Mouse (Mus musculus) mesoderm, embryonic 11.5 days (tissue): ENCODE data around the gene Oasl2.
"Not testable (repeated sequence)": the region's sequence is repeated elsewhere in the genome, so short reads cannot be mapped to it uniquely, and the experiment has no call there.

Source experiments
- DNase-seq: peaks from one replicate; pipeline ENCODE4 v3.0.0-alpha.2; 2012; ENCODE audit warnings: low read depth, low spot score

Gene Oasl2

DNA sequence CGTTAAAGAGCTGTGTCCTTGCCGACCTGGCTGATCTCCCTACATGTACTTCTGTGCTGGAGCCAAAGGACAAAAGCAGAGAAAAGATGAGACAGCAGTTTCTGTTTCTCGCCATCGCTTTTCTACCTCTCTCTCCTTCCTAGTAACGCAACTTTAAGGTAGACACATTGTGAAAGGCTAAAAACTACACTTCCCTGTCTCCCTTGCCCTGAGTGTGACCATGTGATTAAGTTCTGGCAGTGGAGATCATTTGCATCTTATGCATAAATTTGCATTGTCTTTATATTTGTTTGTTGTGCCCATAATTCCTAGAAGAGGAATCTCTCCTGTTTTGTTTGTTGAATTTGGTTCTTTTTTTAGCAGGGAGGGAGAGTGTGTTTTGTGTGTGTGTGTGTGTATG is 19.1 kb downstream of the Oasl2 start:
- DNase-seq: no peak

DNA sequence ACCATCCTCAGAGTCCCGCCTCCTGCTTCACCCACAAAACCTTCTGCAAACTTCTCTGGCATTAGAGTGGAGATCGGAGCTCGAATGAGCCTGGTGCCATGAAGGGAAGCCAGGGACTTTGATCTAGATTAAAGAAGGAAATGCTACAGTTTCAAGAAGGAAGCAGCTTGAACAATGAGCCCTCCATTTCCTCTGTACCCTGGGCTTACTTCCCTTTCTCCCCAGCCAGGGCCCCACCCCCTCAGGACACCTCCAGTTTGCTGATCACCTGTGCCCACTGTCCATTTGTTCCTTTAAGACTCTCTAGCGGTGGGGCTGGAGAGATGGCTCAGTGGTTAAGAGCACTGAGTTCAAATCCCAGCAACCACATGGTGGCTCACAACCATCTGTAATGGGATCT is 20.0 kb downstream of the Oasl2 start:
- no peak for DNase-seq

DNA sequence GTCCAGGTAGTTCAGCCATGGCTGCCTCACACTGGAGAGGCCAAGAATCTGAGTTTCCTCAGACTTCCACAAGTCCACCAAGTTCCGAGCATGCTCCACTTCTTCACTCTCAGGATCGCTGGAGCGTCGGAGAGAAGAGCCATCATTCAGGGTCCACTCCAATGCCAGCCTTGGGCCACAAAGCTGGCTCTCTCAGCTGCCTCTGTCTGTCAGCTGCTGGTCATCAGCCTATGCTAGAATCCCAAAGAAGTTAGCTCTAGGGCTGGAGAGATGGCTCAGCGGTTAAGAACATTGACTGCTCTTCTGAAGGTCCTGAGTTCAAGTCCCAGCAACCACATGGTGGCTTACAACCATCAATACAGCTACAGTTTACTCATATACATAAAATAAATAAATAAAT is 20.6 kb downstream of the Oasl2 start:
- DNase-seq: not testable (repeated sequence)

DNA sequence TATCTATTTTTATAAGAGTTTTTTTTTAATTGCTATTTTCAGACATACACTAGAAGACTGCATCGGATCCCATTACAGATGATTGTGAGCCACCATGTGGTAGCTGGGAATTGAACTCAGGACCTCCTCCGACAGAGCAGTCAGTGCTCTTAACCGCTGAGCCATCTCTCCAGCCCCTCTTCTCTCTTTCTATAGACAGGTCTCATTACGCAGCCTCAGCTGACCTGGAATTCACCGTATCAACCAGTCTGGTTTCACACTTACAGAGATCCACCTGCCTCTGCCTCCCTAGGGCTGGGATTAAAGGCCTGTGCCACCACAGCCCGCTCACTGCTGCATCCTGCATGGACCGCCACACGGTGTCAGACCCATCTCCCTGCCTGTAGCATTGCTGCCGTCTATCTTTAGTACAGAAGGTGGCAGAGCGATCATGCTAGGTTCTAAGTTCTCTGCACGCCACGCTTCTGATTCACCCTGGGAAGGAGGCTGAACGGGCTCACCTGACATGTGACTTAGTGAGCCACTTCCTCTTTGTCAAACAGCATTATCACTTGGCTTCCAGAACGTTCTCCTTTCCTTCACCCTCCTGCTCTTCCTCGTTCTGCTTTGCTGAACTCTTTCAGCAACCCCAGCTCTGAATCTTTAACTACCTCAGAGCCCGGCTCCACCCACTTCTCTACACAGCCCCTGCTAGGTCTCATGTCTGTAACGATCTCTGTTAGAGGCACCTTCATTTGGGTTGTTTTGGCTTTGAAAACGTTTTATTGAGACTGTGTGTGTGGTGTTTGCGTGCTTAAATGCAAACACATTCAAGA is 25.0 kb downstream of the Oasl2 start:
- no peak for DNase-seq

DNA sequence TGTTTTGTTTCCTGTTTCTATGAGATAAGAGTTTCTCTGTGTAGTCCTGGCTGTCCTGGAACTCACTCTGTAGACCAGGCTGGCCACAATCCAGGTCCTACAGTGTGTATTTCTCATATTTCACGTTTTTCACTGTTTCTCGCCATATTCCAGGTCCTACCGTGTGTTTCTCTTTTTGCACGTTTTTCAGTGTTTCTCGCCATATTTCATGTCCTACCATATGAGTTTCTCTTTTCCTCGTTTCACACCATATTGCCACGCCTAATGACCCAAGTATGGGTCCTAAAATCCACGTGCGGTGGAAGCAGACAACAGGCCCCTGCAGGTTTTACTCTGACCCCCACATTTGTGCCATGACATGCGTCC is 25.6 kb downstream of the Oasl2 start:
- peak; percentile 51 for DNase-seq

- DNase-seq: no peak
Measured at GRCm38 (mm10) chr5:114922998-114923473, 26.3 kb downstream of the Oasl2 start, which contains the start of gene Oasl1. Oasl1 (plus strand) TSS chr5:114923240.

DNA sequence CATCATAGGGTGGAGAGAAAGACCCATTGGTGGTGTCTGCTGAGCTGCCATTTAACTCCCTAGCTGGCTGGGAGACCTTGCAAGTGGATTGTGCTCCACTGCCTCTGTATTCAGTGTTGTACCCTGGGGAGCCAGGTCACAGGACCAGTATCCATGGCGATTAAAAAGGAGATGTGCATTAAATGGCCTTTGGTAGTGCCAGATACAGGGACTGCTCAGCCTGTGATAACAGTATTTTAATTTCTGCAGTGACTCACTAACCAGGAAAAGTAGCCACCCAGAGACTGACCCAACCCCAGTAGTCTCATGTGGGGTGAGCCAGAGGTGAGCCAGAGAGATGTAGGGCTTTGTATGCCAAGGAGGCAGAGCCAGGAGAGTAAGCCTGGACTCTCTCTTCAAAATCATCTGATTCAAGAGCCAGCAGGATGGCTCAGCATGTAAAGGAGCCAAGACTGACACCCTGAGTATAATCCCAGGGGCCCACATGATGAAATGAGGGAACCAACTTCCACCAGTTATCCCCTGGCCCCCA is 29.5 kb downstream of the Oasl2 start:
- no peak for DNase-seq

DNA sequence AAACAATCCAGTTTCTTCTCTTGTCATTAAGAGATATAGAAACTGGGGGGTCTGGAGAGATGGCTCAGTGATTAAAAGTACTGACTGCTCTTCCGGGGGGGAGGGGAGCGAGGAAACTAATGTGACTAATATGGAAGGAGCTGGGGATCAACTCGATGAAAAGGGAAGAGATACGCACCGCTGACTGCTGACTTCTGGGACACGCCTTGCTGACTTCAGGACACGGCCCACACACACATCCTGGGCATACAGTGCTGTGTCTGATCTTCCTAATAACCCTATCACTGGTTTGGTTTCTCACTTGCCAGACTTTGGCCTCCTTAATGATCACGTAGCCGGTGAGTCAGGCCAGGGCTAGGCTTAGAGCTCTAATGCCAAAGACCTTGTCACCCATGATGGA is 30.0 kb downstream of the Oasl2 start:
- no peak for DNase-seq

DNA sequence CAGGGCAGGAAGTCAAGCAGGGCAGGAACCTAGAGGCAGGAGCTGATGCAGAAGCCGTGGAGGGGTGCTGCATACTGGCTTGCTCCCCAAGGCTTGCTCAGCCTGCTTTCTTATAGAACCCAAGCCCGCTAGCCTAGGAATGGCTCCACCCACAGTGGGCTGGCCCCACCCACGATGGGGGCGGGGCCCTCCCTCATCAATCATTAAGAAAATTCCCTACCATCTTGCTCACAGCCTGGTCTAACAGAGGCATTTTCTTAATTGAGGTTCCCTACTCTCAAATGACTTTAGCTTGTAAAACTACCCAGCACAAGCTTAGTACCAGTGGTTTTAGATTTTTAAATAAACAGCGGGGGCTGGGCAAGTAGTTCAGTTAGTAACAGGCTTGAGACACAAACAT is 34.9 kb downstream of the Oasl2 start:
- DNase-seq: no peak

- no peak for DNase-seq
Measured at GRCm38 (mm10) chr5:114933206-114933605, 36.5 kb downstream of the Oasl2 start.

DNA sequence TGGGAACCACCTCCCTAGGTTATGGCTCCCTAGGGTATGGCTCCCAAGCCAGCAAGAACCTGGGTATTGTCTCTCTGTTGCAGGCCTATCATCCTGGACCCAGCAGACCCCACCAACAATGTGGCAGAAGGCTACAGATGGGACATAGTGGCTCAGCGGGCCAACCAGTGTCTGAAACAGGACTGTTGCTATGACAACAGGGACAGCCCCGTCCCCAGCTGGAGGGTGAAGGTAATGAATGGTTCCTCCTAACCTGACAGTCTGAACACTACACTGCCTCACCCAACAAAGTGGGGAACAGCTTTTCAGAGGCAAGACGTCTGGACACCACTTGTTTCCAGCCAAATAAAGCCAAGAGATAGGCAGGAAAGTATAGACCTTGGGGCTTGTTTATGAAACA is 39.1 kb downstream of the Oasl2 start:
- DNase-seq: peak; percentile 50

- not testable (repeated sequence) for DNase-seq
Measured at GRCm38 (mm10) chr5:114941138-114941537, 44.4 kb downstream of the Oasl2 start.

DNA sequence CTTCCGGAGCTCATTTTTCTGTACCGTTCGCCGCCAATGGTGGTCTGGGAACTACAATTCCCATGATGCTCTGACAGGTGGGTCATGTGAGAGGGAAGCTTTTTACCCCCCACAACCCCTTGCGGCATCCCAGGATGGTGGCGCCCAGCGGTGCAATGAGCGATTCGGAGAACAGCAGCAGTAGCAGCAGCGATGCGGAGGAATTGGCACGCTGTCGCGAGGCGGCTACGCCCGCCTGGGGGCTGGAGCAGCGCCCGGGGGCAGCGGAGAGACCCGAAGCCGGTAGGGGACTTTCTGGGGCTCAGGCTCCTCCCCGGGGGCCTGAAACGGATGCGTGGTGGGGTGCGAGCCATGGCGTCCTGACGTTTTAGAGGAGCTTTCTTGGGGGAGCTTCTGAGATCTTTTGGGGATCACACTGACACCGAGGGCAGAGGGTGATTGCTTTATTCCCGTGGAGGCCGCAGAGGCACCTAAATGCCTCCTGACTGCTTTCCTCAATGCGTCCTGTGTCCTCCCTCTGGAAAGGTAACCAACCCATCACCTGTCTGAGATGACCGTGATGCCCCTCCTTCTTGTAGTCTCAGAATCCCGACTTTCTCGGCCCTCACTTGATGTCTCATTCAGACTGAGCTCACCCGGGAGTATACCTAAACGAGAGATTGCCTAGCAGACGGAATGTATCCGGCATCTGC is 45.5 kb downstream of the Oasl2 start, which contains the start of gene 2210016L21Rik:
2210016L21Rik (plus strand) TSS at position 85 of the 692 bp plus-strand sequence.
- DNase-seq: peak; percentile 94

GRCm38 (mm10) chr5:114942766-114943130 is 46.0 kb downstream of the Oasl2 start:
- no peak for DNase-seq

DNA sequence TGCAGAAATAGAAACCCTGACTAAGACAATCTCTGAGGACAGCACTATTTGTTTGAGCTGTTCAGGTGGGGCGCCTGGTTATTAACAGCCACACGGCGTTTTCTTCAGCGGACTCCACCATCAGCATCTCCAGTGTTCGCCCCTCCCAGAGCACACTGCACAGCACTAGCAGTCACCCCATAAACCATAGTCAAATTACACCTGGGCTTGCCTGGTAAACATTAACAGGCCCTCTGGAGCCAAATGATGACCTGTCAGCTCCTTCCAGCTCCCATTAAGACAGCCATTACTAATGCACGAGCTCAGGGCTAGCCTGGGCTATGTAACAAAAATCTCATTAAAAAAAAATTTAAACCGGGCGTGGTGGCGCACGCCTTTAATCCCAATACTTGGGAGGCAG is 48.3 kb downstream of the Oasl2 start:
- no peak for DNase-seq

- DNase-seq: no peak
Measured at GRCm38 (mm10) chr5:114948891-114949290, 52.2 kb downstream of the Oasl2 start.

GRCm38 (mm10) chr5:114949316-114949715 is 52.6 kb downstream of the Oasl2 start:
- no peak for DNase-seq

DNA sequence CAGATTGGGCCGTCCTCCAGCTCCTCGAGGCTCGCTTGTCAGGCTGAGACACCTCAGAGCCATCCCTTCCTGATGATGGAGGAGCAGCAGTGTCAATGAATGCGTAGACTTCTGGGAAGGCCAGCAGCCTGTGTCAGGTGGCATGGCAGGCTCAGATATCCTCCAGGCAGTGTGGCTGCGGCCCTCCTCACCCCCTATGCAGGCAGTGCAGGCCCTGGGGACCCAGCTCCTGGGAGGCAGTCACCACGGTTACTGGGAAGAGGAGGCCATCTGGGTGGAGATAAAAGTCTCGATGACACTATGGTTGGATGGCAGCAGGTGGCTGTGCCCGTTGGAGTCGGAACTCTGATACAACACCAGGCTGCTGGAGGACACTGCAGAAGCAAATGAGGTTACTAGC is 53.1 kb downstream of the Oasl2 start:
- no peak for DNase-seq

GRCm38 (mm10) chr5:114950669-114951068 is 53.9 kb downstream of the Oasl2 start:
- DNase-seq: no peak

GRCm38 (mm10) chr5:114951279-114951880 is 54.6 kb downstream of the Oasl2 start:
- DNase-seq: no peak

DNA sequence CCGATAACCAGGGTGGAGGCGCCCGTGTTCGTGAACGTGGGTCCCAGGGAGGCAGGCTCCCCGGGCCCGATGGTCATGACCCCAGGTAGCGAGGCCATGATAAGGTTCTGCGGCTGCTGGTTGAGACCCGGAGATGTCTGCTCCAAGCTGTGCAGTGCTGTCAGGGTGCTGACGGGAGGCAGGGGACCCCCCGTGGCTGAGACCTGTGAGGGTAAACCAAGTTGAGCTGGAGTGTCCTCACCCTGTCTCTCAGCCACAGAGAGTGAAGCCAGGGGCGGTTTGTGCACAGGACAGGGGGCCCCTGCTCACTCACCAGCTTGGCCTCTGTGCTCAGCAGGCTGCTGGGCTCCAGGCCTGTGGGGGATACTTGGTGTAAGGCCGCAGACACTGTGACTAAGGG is 56.6 kb downstream of the Oasl2 start:
- DNase-seq: no peak

DNA sequence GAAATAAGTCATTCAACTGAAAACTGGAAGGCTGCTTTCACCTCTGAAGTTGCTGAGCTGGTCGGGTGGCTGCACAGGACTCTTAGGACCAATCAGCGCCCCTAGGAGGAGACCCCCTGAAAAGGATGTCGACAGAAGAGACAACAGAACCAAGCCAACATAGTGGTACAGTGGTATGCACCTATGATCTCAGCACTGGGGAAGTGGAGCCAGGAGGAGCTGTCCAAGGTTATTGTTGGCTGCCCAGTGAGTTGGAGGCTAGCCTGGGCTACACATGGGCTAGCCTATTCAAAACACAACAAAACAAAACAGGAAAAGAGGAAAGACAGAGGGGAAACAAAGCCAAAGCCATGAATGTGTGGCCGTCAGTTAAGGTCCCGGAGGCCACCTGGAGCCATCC is 61.3 kb downstream of the Oasl2 start:
- no peak for DNase-seq
